Mouse (Mus musculus) heart, postnatal 0 days (tissue): ENCODE results near the gene Rara. TPM values are rescaled to one million over a fixed set of nuclear protein-coding genes. Genes with fewer than 3 reads are reported as not detected.

Source experiments
- ATAC-seq: fragments of 200-750 bp; cut with Nextera tagmentation; 2 replicates; pipeline ENCODE4 v1.8.0; 2017; ENCODE audit warnings: low read depth, moderate number of reproducible peaks, moderate library complexity; ENCODE audit not compliant: insufficient read depth
- DNase-seq: peaks from one replicate; pipeline ENCODE4 v3.0.0-alpha.2; 2016; ENCODE audit warnings: low spot score
- H3K27ac ChIP-seq: fragments of 300-500 bp; sonication (generic); 2 replicates; pipeline ENCODE4 v1.5.1; 2014; ENCODE audit warnings: low read depth, mild to moderate bottlenecking
- H3K27me3 ChIP-seq: fragments of 300-500 bp; sonication (generic); 2 replicates; pipeline ENCODE4 v1.6.1; 2014; ENCODE audit warnings: low read length, mixed read lengths; ENCODE audit not compliant: control insufficient read depth, insufficient read depth
- H3K36me3 ChIP-seq: fragments of 300-500 bp; sonication (generic); replicated peaks from 2 replicates; pipeline ENCODE4 v1.6.1; 2014; ENCODE audit warnings: low read length, mixed read lengths; ENCODE audit not compliant: control insufficient read depth, insufficient read depth
- H3K4me1 ChIP-seq: fragments of 300-500 bp; sonication (generic); 2 replicates; pipeline ENCODE4 v1.6.1; 2014; ENCODE audit warnings: antibody characterized with exemption; ENCODE audit not compliant: control insufficient read depth, insufficient read depth
- H3K4me2 ChIP-seq: fragments of 300-500 bp; sonication (generic); 2 replicates; pipeline ENCODE4 v1.6.1; 2014; ENCODE audit warnings: low read depth, mild to moderate bottlenecking, low read length, moderate library complexity
- H3K4me3 ChIP-seq: fragments of 300-500 bp; sonication (generic); 2 replicates; pipeline ENCODE4 v1.5.1; 2014; ENCODE audit warnings: low read depth, low read length
- H3K9ac ChIP-seq: fragments of 300-500 bp; sonication (generic); replicated peaks from 2 replicates; pipeline ENCODE4 v1.6.1; 2014; ENCODE audit warnings: low read depth, low read length, mixed read lengths
- H3K9me3 ChIP-seq: fragments of 300-500 bp; sonication (generic); replicated peaks from 2 replicates; pipeline ENCODE4 v1.6.1; 2016; ENCODE audit warnings: low read length; ENCODE audit not compliant: control insufficient read depth
- CTCF ChIP-seq: IDR thresholded peaks from 2 replicates; pipeline ENCODE4 v1.5.1; 2016; ENCODE audit warnings: antibody characterized with exemption, control low read depth, low read depth
- EP300 ChIP-seq: IDR thresholded peaks from 2 replicates; pipeline ENCODE4 v1.6.1; 2016; ENCODE audit warnings: antibody characterized with exemption, low read depth
- WGBS: fragments of 180-500 bp; shearing (Covaris S2); extraction: QIAGEN DNeasy Blood & Tissue Kit; methylation state at CpG from one replicate; pipeline ENCODE4 v1.1.7; 2014; 5-methylcytosine and 5-hydroxymethylcytosine counted together
- polyA plus RNA-seq: library from polyadenylated mRNA; unstranded; fragments of >200 nt; fragmentation: Nextera tagmentation; extraction: Ambion mirVana; gene quantifications from 2 replicates; pipeline ENCODE4 v1.2.1, GENCODE M21; 2015
- total RNA-seq: library from RNA; depleted of rRNA; stranded (reverse); fragments of >200 nt; gene quantifications from 2 replicates; pipeline ENCODE4 v1.2.3, GENCODE M21; 2014; ENCODE audit warnings: low replicate concordance

Rara gene
- total and polyA plus RNA-seq, 2 experiments from 2014 or later = 15.8 to 24.0 TPM

DNA sequence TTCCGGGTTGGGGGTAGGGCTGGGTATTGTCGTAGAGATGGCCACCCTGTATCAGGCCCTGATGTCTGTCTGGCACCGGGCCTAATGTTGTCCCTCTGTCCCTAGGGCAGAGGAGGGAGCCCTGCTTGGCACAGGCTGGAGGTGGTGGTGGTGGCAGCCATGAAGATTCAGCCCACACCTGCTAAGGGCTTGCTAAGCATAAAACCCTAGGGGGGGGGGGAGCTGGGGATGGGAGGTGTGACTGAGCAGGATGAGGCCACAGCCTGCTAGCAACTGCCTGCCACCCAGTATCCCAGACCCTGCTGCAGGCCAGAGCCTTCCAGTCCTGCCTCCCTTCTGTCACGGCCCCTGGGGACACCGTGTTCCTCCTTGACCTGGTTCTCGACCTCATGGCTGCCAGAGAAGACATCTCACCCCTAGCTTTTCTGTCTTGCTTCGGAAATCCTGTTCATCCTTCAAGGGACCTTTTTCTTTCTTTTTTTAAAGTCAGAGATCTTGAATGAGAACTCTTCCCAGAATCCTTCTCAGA, 28.2 kb downstream of the Rara start:
- 35% methylated on average over 6 of the region's 7 CpGs for WGBS
- ATAC-seq (no peak), DNase-seq (no peak)
- Histone ChIP-seq H3K9ac (no peak overlapping the region; the same call in 1 of the 2 replicates), H3K27ac (peak overlapping the region; percentile 84), H3K9me3 (no peaks in the 10 kb centered on the region), H3K4me3 (no peak overlapping the region), H3K27me3 (no peaks in the 10 kb centered on the region), H3K4me2 (no peak overlapping the region), H3K36me3 (peaks cover 11% of the 10 kb centered on the region), H3K4me1 (peaks cover 62% of the 10 kb centered on the region)
- no peak for TF ChIP-seq EP300

DNA sequence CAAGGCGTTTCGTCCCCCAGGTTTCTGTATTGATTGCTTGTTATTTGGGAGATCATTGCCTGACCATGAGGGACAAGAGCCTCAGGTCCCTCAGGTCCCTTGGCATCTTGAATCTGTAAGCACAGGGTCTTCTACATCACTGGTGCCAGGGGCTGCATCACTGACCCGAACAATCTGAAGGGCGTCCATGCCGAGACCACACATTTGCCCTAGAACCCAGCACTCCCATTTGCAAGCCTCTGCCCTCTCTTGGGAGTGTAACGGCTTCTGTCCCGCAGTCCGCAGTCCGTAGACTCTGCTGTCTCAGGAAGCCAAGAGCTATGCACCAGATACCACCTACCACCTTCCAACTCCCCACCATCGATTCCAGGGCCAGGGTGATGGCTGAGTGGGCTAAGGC, 28.7 kb downstream of the Rara start:
- H3K4me2 ChIP-seq = no peak overlapping the region
- 68% methylated on average over 10 of the region's 10 CpGs for WGBS
- peaks cover 58% of the 10 kb centered on the region for H3K4me1 ChIP-seq
- no peak overlapping the region for H3K27ac ChIP-seq
- no peak overlapping the region for H3K9ac ChIP-seq
- H3K4me3 ChIP-seq = no peak overlapping the region
- TF ChIP-seq CTCF (no peak), EP300 (no peak)
- no peak for ATAC-seq
- H3K36me3 ChIP-seq = peaks cover 11% of the 10 kb centered on the region
- H3K27me3 ChIP-seq = no peaks in the 10 kb centered on the region
- DNase-seq = no peak
- H3K9me3 ChIP-seq = no peaks in the 10 kb centered on the region

GRCm38 (mm10) chr11:98959437-98960312, 32.1 kb downstream of the Rara start:
- peak overlapping the region; percentile 64 for H3K9ac ChIP-seq
- peak overlapping the region; percentile 59 for H3K4me3 ChIP-seq
- no peak for TF ChIP-seq CTCF
- 0 out of 2 replicates have a peak, but pooled peaks have one; percentile 54 for TF ChIP-seq EP300
- no peaks in the 10 kb centered on the region for H3K9me3 ChIP-seq
- no peaks in the 10 kb centered on the region for H3K27me3 ChIP-seq
- peak overlapping the region; percentile 81 for H3K27ac ChIP-seq
- ATAC-seq (peak; percentile 24), DNase-seq (peak; percentile 89)
- H3K4me1 ChIP-seq = peaks cover 53% of the 10 kb centered on the region
- WGBS = under 1% methylated on average over 36 of the region's 43 CpGs
- H3K4me2 ChIP-seq = peak overlapping the region; percentile 84
- H3K36me3 ChIP-seq = peaks cover 6% of the 10 kb centered on the region; the same call in 1 of the 2 replicates

GRCm38 (mm10) chr11:98960313-98960906, 32.8 kb downstream of the Rara start:
- no peaks in the 10 kb centered on the region for H3K9me3 ChIP-seq
- peak overlapping the region; percentile 81 for H3K27ac ChIP-seq
- peak overlapping the region; percentile 64 for H3K9ac ChIP-seq
- peaks cover 53% of the 10 kb centered on the region for H3K4me1 ChIP-seq
- peak; percentile 15; the same call in 1 of the 2 replicates for ATAC-seq
- WGBS = 3% methylated on average over 43 of the region's 53 CpGs
- H3K4me3 ChIP-seq = peak overlapping the region; percentile 59
- no peaks in the 10 kb centered on the region for H3K27me3 ChIP-seq
- TF ChIP-seq CTCF = no peak
- no peak for TF ChIP-seq EP300
- peaks cover 6% of the 10 kb centered on the region; the same call in 1 of the 2 replicates for H3K36me3 ChIP-seq
- peak overlapping the region; percentile 84 for H3K4me2 ChIP-seq
- DNase-seq = no peak

DNA sequence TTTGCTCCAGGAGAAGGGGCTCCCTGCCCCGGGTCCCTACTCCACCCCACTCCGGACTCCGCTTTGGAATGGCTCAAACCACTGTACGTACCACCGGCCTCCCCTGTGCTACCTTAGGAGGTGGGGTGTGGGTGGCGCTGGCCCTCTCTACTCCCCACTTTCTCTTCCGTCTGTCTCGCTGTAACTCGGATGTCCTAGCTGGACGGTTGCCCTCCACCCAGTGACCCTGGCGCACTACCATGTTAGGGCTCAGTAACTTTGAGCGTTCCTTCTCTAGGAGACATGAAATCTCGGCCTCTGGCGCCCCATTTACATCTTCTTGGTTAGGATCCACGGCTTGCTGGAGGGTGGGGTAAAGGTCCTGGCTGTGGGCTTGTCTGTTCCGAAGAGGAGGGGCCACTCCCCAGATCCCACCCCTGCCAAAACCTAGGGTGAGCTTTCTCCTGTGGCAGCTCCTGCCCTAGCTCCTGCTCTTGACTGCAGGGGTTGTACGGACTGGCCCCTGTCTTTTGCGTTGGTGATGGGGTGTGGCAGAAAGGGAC, 33.5 kb downstream of the Rara start:
- peak overlapping the region; percentile 81 for H3K27ac ChIP-seq
- DNase-seq (no peak), ATAC-seq (no peak)
- no peak for TF ChIP-seq CTCF
- no peak for TF ChIP-seq EP300
- H3K36me3 ChIP-seq = peaks cover 6% of the 10 kb centered on the region; the same call in 1 of the 2 replicates
- peak overlapping the region; percentile 64 for H3K9ac ChIP-seq
- H3K9me3 ChIP-seq = no peaks in the 10 kb centered on the region
- H3K4me3 ChIP-seq = peak overlapping the region; percentile 59
- no peaks in the 10 kb centered on the region for H3K27me3 ChIP-seq
- H3K4me2 ChIP-seq = peak overlapping the region; percentile 84
- peaks cover 54% of the 10 kb centered on the region for H3K4me1 ChIP-seq
- WGBS = 32% methylated on average over 18 of the region's 18 CpGs
